Mouse (Mus musculus) ES-E14 (cell line): ENCODE measurements around the gene Mx1.

Experiments used
- CHD2 ChIP-seq: IDR thresholded peaks from 2 replicates; pipeline ENCODE4 v1.6.1; 2014; ENCODE audit warnings: mild to moderate bottlenecking, low read depth, low read length, inconsistent platforms
- HCFC1 ChIP-seq: IDR thresholded peaks from 2 replicates; pipeline ENCODE4 v1.6.1; 2012; ENCODE audit warnings: low read length, inconsistent platforms, borderline replicate concordance; ENCODE audit not compliant: insufficient read depth
- MAFK ChIP-seq: IDR thresholded peaks from 2 replicates; pipeline ENCODE4 v1.6.1; 2014; ENCODE audit warnings: mild to moderate bottlenecking, low read depth, low read length, inconsistent platforms; ENCODE audit not compliant: insufficient read depth
- ZNF384 ChIP-seq: IDR thresholded peaks from 2 replicates; pipeline ENCODE4 v1.6.1; 2012; ENCODE audit warnings: low read depth, low read length, inconsistent platforms

GRCm38 (mm10) chr16:97475581-97475980 lies 12.9 kb upstream of the Mx1 start:
- TF ChIP-seq ZNF384 (no peak), MAFK (no peak), HCFC1 (no peak), CHD2 (no peak)
